Mouse (Mus musculus) cortical plate, adult 2 months (tissue): ENCODE data around the gene Olfr312. TPM values are rescaled to one million over a fixed set of nuclear protein-coding genes. Genes with fewer than 3 reads are reported as not detected.
A peak's percentile ranks its signal among the peaks of the same experiment; 100 is the strongest.

ENCODE experiments used
- H3K27ac ChIP-seq: fragments of 200-500 bp; 2 replicates; pipeline ENCODE4 v1.5.1; 2012; ENCODE audit warnings: low read length, control low read depth, inconsistent platforms; ENCODE audit not compliant: insufficient read depth
- H3K4me1 ChIP-seq: fragments of 200-500 bp; 2 replicates; pipeline ENCODE4 v1.6.1; 2011; ENCODE audit warnings: low read length; ENCODE audit not compliant: control insufficient read depth, insufficient read depth
- H3K4me3 ChIP-seq: fragments of 200-500 bp; 2 replicates; pipeline ENCODE4 v1.5.1; 2011; ENCODE audit warnings: mild to moderate bottlenecking, low read length, control low read depth; ENCODE audit not compliant: insufficient read depth
- CTCF ChIP-seq: fragments of 200-500 bp; IDR thresholded peaks from 2 replicates; pipeline ENCODE4 v1.5.1; 2011; ENCODE audit warnings: mild to moderate bottlenecking, control low read depth, low read length; ENCODE audit not compliant: insufficient read depth; ENCODE audit errors: extremely low read depth
- POLR2A ChIP-seq: fragments of 200-500 bp; IDR thresholded peaks from 2 replicates; pipeline ENCODE4 v1.6.1; 2011; ENCODE audit warnings: mild to moderate bottlenecking, low read length, control low read depth; ENCODE audit not compliant: insufficient read depth; ENCODE audit errors: extremely low read depth
- polyA plus RNA-seq: library from polyadenylated mRNA; depleted of rRNA; stranded (reverse); fragments of >200 nt; gene quantifications from 2 replicates; pipeline ENCODE4 v1.2.3, GENCODE M21; 2012; rRNA removed

Olfr312 gene
- polyA plus RNA-seq, 1 experiment, result not detected

DNA sequence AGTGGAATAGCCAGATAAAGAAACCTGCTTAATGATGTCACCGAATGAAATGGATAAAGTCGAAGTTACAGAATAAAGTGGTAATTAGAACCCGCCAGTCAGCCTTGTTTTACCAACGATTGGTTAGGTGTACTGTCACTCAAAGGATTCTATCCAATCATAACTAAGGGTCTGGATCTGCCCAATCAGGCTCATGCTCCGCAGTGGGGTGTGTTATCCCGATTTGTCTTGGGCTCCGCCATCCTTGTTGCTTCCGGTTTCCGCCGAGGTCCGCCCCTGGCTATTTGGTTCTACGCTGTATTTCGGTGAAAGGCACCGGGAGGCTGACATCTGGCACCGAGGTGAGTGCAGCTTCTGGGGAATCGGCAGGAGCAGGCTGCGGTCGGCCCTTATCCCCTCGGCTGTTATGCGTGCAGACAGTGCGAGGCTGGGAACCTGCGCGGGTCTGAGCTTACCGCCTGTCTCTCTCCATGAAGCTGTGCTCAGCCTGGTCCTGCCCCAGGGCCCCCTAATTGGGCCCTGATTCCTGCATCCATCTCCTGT is 18.0 kb downstream of the Olfr312 start, which contains the start of gene Gm12258:
Gm12258 (plus strand) TSS at position 240 of the 543 bp plus-strand sequence.
- TF ChIP-seq POLR2A (peak; percentile 85), CTCF (no peak)
- H3K27ac ChIP-seq, result peak within 1 kb of the TSS; percentile 32; the same call in 1 of the 2 replicates
- H3K4me1 ChIP-seq, result peaks cover 6% of the 10 kb centered on the region
- peak within 1 kb of the TSS; percentile 72 for H3K4me3 ChIP-seq

DNA sequence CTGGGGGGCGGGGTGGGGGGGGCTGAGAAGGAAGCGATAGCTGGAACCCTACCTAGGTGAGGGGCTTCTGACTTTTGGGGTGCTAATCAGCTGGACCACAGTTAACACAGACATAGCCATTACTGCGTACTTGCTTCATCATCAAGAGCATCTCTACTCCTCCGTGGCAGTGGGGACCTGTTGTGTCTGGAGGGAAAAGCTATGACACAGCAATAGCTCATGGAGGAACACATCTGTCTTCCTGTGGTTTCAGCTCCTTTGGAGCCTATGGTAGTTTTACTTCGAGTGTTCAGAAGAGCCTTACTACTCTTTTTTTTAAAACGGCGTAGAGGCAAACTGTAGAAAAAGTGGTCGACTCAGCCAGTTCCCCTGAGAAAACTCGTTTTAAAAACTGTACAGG is 18.6 kb downstream of the Olfr312 start:
- H3K4me3 ChIP-seq, result peak overlapping the region; percentile 72
- peaks cover 6% of the 10 kb centered on the region for H3K4me1 ChIP-seq
- TF ChIP-seq CTCF (no peak), POLR2A (no peak)
- no peak overlapping the region for H3K27ac ChIP-seq

DNA sequence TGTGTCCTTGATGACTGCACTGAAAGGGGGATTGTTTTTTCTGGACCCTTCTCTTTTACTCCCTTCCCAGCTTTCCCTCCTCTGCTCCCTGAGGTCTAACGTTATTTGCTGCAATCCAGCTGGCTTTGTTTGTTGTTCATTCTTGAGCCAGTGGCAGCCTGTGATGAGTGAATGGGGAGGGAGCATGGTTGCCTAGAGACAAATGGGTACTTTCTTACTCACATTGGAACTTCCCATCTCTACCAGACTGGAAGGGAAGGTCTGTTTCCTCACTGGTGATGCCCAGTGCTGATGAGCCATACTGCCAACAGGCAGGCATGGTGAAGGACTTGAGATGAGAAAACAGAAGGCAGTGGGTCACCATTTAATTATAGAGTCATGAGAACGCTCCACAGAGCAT is 20.7 kb downstream of the Olfr312 start:
- TF ChIP-seq CTCF (no peak), POLR2A (no peak)
- Histone ChIP-seq H3K4me3 (no peak overlapping the region), H3K27ac (no peak overlapping the region), H3K4me1 (peaks cover 6% of the 10 kb centered on the region)

DNA sequence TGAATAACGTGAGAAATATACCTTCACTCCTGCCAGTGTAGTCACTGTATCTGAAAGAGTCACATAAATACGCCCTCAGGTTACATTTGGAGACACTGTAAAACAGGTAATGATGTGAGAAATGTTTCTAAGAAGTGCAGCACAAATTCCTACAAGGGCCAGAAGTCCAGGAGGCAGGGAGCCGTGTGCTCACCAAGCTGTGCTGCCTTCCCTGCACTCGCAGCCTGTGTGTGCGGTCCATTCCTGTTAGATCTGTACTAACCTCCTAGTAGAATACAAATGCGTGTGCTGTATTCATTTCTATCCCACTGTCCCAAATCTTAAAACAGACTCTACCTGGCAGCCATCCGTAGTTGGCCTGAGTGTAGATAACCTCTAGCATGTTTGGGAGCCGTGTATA is 31.7 kb downstream of the Olfr312 start:
- Histone ChIP-seq H3K4me1 (no peaks in the 10 kb centered on the region), H3K4me3 (no peak overlapping the region), H3K27ac (no peak overlapping the region)
- no peak for TF ChIP-seq POLR2A
- no peak for TF ChIP-seq CTCF

DNA sequence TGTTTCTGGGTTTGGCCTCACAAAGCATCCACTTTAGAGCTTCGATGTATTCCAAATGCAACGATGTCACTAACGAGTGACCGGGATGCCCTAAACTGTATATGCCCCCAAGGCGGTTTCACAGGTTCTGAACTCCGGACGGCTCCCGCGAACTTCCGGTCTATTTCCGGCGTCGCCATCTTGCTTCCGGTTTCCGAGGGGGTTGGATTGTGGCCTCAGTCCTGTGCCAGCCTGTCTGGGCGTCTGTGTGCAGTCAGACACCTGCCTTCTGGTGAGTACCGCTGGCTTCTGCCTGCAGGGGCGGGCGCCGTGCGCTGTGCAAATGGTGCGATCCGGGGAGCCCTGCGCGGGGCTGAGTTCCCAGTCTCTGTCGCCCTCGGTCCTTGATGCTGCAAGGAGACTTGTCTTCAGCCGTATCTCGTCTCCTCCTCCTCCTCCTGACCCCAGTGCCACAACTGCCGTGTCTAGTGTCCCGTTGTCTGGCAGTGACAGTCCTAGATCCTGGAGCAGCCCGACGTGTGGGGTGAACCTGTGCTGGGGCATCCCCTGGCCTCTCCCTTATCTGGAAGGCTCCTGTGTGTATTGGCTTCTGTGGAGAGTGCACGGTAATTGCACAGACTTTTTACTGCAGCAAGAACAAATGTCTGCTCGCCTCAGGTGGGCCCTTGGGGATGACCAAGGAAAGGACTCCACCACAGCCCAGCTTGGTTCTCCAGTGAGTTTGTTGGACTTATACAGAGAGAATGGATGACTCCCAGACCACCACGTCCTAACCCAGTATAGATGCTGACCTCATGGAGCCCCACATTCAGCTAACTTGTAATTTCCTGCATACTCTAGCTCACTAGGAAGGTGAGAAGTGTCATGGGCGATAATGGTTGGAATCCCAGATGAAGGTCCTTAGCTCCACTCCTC is 38.3 kb downstream of the Olfr312 start, which contains the start of gene 2810021J22Rik:
2810021J22Rik (plus strand) TSS at position 178 of the 915 bp plus-strand sequence.
- peak within 1 kb of the TSS; percentile 81 for H3K4me3 ChIP-seq
- H3K4me1 ChIP-seq, result peaks cover 2% of the 10 kb centered on the region
- H3K27ac ChIP-seq, result 0 out of 2 replicates have a peak within 1 kb of the TSS, but pooled peaks have one; percentile 24
- TF ChIP-seq POLR2A, result peak; percentile 75; the same call in 1 of the 2 replicates
- no peak for TF ChIP-seq CTCF

DNA sequence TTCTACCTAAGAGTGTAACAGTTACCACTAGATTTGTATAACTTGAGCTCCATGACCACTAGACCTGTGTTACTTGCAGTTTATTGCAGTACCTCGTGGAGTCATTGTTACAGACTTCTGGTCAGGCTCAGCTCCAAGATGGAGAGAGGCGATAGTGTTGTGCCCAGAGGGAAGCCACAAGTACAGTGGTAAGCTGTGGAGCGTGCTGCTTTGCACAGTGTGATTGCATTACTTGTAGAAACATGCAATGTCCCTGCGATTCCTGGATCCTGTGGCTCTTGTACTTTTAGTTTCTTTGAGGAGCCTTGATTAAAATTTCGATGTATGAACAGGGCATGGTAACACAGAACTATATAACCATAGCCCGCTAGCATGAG is 38.9 kb downstream of the Olfr312 start:
- no peak overlapping the region for H3K27ac ChIP-seq
- TF ChIP-seq POLR2A, result no peak
- TF ChIP-seq CTCF, result no peak
- H3K4me1 ChIP-seq, result peaks cover 2% of the 10 kb centered on the region
- H3K4me3 ChIP-seq, result peak overlapping the region; percentile 81; the same call in 1 of the 2 replicates

DNA sequence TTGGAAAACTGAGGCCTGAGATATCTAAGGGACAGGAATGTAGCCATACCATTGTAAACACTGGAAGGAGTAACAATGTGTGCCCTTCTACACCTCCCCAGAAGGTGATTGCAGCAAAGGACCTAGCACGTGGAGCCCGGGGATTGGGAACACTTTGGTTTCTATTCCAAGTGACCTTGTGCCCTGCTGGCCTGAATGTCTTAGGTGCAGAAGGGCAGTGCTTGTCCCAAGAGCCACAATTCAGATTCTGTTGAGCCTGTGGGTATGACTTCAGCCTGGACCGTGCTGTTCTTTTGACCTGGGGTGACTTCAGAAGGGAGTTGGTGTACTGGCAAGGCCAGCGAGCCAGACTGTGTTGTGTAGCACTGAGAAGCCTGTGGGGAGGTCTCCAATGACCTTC is 41.9 kb downstream of the Olfr312 start:
- no peak overlapping the region for H3K27ac ChIP-seq

DNA sequence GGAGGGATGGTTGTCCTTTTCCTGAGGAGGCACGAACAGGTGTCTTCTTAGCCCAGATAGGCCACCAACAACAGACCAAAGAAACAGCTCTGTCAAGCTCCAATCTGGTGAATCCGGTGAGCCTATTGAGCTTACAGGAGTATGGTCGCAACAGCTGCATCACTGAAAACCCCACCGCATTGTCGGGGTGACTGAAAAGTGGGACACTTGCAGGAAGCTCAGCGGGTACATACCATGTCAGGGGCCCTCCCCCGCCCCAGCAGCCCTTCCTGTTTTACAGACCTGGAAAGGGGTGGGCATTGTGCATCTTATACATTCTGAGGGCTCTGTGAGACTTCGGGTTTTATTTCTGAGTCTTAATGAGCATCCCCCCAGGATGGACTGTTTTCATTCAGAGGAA is 54.7 kb downstream of the Olfr312 start:
- Histone ChIP-seq H3K4me1 (no peaks in the 10 kb centered on the region), H3K4me3 (no peak overlapping the region), H3K27ac (no peak overlapping the region)
- TF ChIP-seq POLR2A, result no peak
- no peak for TF ChIP-seq CTCF

More for the DNA sequence above, 41.9 kb downstream of the Olfr312 start:
- Histone ChIP-seq H3K4me3 (no peak overlapping the region), H3K4me1 (peaks cover 2% of the 10 kb centered on the region)
- TF ChIP-seq CTCF (no peak), POLR2A (no peak)

Other genes starting within 250 kb of the Olfr312 start
- gene Olfr324, start 234.1 kb upstream of the Olfr312 start, polyA plus RNA-seq, result not detected in 2 replicates
- not detected in 2 replicates for gene 2210407C18Rik, start 213.2 kb upstream of the Olfr312 start, polyA plus RNA-seq
- not detected in 2 replicates for gene Olfr323, start 198.7 kb upstream of the Olfr312 start, polyA plus RNA-seq
- 0.04 and 0.08 TPM in 2 replicates for gene Trim58, start 188.8 kb upstream of the Olfr312 start, polyA plus RNA-seq
- not detected in 2 replicates for gene Olfr322, start 170.5 kb upstream of the Olfr312 start, polyA plus RNA-seq
- gene Olfr320, start 148.1 kb upstream of the Olfr312 start, polyA plus RNA-seq, result not detected in 2 replicates
- gene Olfr319, start 130.1 kb upstream of the Olfr312 start, polyA plus RNA-seq, result not detected in 2 replicates
- gene Olfr318, start 105.2 kb upstream of the Olfr312 start, polyA plus RNA-seq, result not detected in 2 replicates
- 0.21 and 0.27 TPM in 2 replicates for gene Olfr317, start 90.0 kb upstream of the Olfr312 start, polyA plus RNA-seq
- gene Olfr316, start 76.5 kb upstream of the Olfr312 start, polyA plus RNA-seq, result 1.6 and 2.3 TPM in 2 replicates
- gene Olfr315, start 56.0 kb upstream of the Olfr312 start, polyA plus RNA-seq, result not detected in 2 replicates
- gene Olfr314, start 46.3 kb upstream of the Olfr312 start, polyA plus RNA-seq, result not detected in 2 replicates
- gene Fam183b, start 27.3 kb upstream of the Olfr312 start, polyA plus RNA-seq, result 1.7 and 2.2 TPM in 2 replicates
- not detected in 2 replicates for gene Olfr313, start 14.2 kb upstream of the Olfr312 start, polyA plus RNA-seq
- 0.06 TPM in 1 of 2 replicates, not detected in the other for gene Olfr311, start 10.0 kb downstream of the Olfr312 start, polyA plus RNA-seq
- gene Gm12258, start 17.9 kb downstream of the Olfr312 start, polyA plus RNA-seq, result 18.2 and 21.5 TPM in 2 replicates
- gene 2810021J22Rik, start 38.0 kb downstream of the Olfr312 start, polyA plus RNA-seq, result 5.7 and 5.9 TPM in 2 replicates
- 5.6 and 6.0 TPM in 2 replicates for gene Zfp39, start 75.0 kb downstream of the Olfr312 start, polyA plus RNA-seq
- gene Btnl10, start 88.7 kb downstream of the Olfr312 start, polyA plus RNA-seq, result not detected in 2 replicates
- gene Rnf187, start 109.7 kb downstream of the Olfr312 start, polyA plus RNA-seq, result 567 and 588 TPM in 2 replicates
- 101 and 112 TPM in 2 replicates for gene Hist3h2ba, start 119.7 kb downstream of the Olfr312 start, polyA plus RNA-seq
- gene Hist3h2a, start 125.4 kb downstream of the Olfr312 start, polyA plus RNA-seq, result 40.1 and 42.8 TPM in 2 replicates
- gene Trim17, start 125.4 kb downstream of the Olfr312 start, polyA plus RNA-seq, result 6.6 and 7.4 TPM in 2 replicates
- 25.9 and 26.7 TPM in 2 replicates for gene Trim11, start 148.9 kb downstream of the Olfr312 start, polyA plus RNA-seq